Mouse (Mus musculus): ENCODE results near the gene Pard3.

- TF ChIP-seq CTCF (IDR thresholded peaks at IDR 0.05; ENCODE audit: borderline replicate concordance, control insufficient read depth, extremely low read depth, insufficient read depth, low read length, poor library complexity) = no peak
- no peak for TF ChIP-seq POLR2A (IDR thresholded peaks at IDR 0.05; ENCODE audit: control insufficient read depth, extremely low read depth, insufficient read depth, low read length, poor library complexity)
Measured at GRCm38 (mm10) chr8:127161854-127162253, 98.2 kb downstream of the Pard3 start.
